16 mouse cellular contexts compared by ENCODE assay signal in the genomic region with DNA sequence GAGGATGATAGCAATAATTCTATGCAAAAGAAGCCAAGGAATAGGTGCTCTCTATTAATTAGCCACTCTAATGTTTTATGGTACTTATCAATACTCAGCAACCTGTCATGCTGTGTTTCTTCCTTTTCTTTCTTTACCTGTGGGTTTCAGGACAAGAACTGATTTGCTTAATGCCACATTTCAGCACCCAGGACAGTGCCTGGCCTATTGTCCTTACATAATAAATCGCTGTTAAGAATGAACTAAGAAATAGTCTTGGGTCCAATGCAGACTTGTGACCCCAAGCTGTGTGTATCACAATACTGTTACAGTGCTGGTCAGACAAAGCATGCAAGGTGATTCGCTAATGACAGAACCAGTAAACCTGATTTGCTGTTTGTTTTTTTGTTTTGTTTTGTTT.
DNase-seq lines count a peak whose midpoint lies in the region; ATAC-seq and TF ChIP-seq lines count a peak whose summit lies in the region.
"Had no signal": no experiment of that assay in that cellular context is flagged by ENCODE, and none has a peak within 500 bp of the region (broad histone marks: within the 10 kb centered on the region; RNA-seq: fewer than 3 reads in every experiment).

No protein-coding gene starts in this region.

- H3K4me3 ChIP-seq in lung, embryonic 14.5 days (ENCODE audit: low read depth, low read length), result no peak overlapping the region
- no peak overlapping the region for H3K4me3 ChIP-seq in midbrain, embryonic 10.5 days
- H3K4me3 ChIP-seq: layer of hippocampus, adult 2 months; lung, embryonic 15.5 days; neural tube, embryonic 15.5 days; stomach, embryonic 15.5 days had no signal

- DNase-seq in adrenal gland, postnatal 14 days, result peak; percentile 7
- DNase-seq in adrenal gland, postnatal 4 days (ENCODE audit: low spot score in 2 of 2), result no peak
- DNase-seq in lung, embryonic 14.5 days, result peak; percentile 69
- no peak for DNase-seq in lung, adult 18-20 months
- DNase-seq in embryo, embryonic 11 days, result peak; percentile 55
- DNase-seq in midbrain, embryonic 10.5 days (ENCODE audit: low spot score), result no peak
- no peak for DNase-seq in left cerebral cortex, postnatal 36 days (ENCODE audit: low spot score in 2 of 2)
- no peak for DNase-seq in urinary bladder, postnatal 14 days (ENCODE audit: low spot score)
- DNase-seq: cerebellum, adult 11 months; kidney, adult 11 months had no signal

- intact Hi-C loops in left cerebral cortex, postnatal 36 days (cut with DNase I), result no loop called here

- no peak overlapping the region for H3K4me2 ChIP-seq in lung, embryonic 14.5 days
- H3K4me2 ChIP-seq: lung, embryonic 15.5 days; neural tube, embryonic 15.5 days; stomach, embryonic 15.5 days had no signal

- no peaks in the 10 kb centered on the region for H3K27me3 ChIP-seq in lung, embryonic 14.5 days (ENCODE audit: insufficient read depth, low read length)
- no peaks in the 10 kb centered on the region for H3K27me3 ChIP-seq in midbrain, embryonic 10.5 days (ENCODE audit: low read depth, poor library complexity, severe bottlenecking)
- H3K27me3 ChIP-seq: lung, embryonic 15.5 days; neural tube, embryonic 15.5 days; stomach, embryonic 15.5 days had no signal

- no peak overlapping the region for H3K27ac ChIP-seq in lung, embryonic 14.5 days (ENCODE audit: low read depth)
- H3K27ac ChIP-seq in midbrain, embryonic 10.5 days (replicated peaks), result no peak overlapping the region
- H3K27ac ChIP-seq: layer of hippocampus, adult 2 months; lung, embryonic 15.5 days; neural tube, embryonic 15.5 days; stomach, embryonic 15.5 days had no signal

- no peak overlapping the region for H3K9ac ChIP-seq in lung, embryonic 14.5 days
- H3K9ac ChIP-seq: lung, embryonic 15.5 days; neural tube, embryonic 15.5 days; stomach, embryonic 15.5 days had no signal

- no peak for ATAC-seq in lung, embryonic 14.5 days (ENCODE audit: insufficient read depth)
- ATAC-seq: forebrain, embryonic 16.5 days; hindbrain, embryonic 16.5 days had no signal

- no peaks in the 10 kb centered on the region for H3K4me1 ChIP-seq in lung, embryonic 14.5 days (ENCODE audit: insufficient read depth)
- no peaks in the 10 kb centered on the region for H3K4me1 ChIP-seq in midbrain, embryonic 10.5 days
- H3K4me1 ChIP-seq: lung, embryonic 15.5 days; neural tube, embryonic 15.5 days; stomach, embryonic 15.5 days had no signal

- 61% methylated on average over 2 of the region's 2 CpGs for WGBS in lung, embryonic 14.5 days
- WGBS in midbrain, embryonic 10.5 days, result 75% methylated on average over 2 of the region's 2 CpGs

- no peak for TF ChIP-seq CTCF in lung, embryonic 14.5 days (IDR thresholded peaks at IDR 0.05; ENCODE audit: low read depth)

- no peaks in the 10 kb centered on the region for H3K36me3 ChIP-seq in lung, embryonic 14.5 days (ENCODE audit: insufficient read depth)
- H3K36me3 ChIP-seq in midbrain, embryonic 10.5 days, result no peaks in the 10 kb centered on the region
- H3K36me3 ChIP-seq: lung, embryonic 15.5 days; neural tube, embryonic 15.5 days; stomach, embryonic 15.5 days had no signal

- no peaks in the 10 kb centered on the region for H3K9me3 ChIP-seq in lung, embryonic 14.5 days (ENCODE audit: low read depth, low read length)
- no peaks in the 10 kb centered on the region for H3K9me3 ChIP-seq in midbrain, embryonic 10.5 days (replicated peaks)
- H3K9me3 ChIP-seq: lung, embryonic 15.5 days; neural tube, embryonic 15.5 days; stomach, embryonic 15.5 days had no signal

Comparison
In these comparisons a context has a peak if more than half of its experiments do, and no peak if none do; other contexts are left out.
1. DNase-seq: peak in adrenal gland, postnatal 14 days (single experiment), lung, embryonic 14.5 days (single experiment) and embryo, embryonic 11 days (single experiment); none in adrenal gland, postnatal 4 days (0 of 2), lung, adult 18-20 months (0 of 2), midbrain, embryonic 10.5 days (single experiment), left cerebral cortex, postnatal 36 days (0 of 2) and urinary bladder, postnatal 14 days (single experiment).